Mouse (Mus musculus): ENCODE measurements at regions not wholly inside any gene's neighbourhood (a gene's known extent, or its start where the extent isn't known, plus 50 kb on each side); places are given as distances from the start of the nearest gene placed in this dataset.
"Not testable (repeated sequence)": the region's sequence is repeated elsewhere in the genome, so short reads cannot be mapped to it uniquely, and the experiment has no call there.

DNA sequence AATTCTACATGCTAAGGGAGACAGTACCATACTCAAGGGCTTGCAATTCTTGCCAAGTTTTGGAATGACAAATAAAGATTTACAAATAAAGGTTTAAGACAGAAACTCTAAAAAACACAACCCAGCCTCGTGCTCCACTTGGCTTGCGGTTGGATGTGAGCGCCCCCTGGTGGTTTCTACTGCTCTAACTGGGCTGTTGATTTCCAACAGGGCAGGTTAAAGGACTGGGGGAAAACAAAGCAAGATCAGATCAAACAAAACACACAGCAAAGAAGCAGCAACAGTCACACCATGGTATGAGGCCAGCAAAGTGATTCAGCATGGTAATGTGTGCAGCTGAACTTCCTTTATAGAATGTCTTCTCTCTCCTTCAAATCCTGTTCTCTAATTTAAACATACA lies 339.2 kb downstream of the Adam3 start:
- peak; percentile 48 for DNase-seq (ENCODE audit: low spot score)

DNA sequence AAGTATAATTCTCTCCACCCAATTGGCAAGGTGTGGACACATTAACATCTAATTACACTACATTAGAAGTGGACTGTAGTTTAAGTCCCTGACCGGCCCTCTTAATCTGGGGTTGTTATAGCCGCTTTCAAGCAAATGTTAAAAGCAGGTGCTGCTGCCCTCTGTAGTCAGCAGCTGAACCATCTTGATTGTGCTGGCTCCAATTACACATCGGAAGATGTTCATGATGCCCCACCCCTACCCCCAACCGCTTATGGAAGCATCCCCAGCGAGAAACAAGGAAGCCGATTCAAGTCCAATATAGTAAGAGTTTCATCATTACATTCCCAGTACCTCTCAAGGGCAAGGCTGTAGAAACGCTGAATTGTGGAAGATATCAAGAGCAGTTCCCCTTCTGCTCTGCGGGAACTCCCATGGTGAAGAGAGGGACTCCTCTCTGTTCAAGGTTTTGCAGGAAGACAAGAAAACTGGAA lies 341.7 kb downstream of the Adam3 start:
- no peak for DNase-seq (ENCODE audit: low spot score)

DNA sequence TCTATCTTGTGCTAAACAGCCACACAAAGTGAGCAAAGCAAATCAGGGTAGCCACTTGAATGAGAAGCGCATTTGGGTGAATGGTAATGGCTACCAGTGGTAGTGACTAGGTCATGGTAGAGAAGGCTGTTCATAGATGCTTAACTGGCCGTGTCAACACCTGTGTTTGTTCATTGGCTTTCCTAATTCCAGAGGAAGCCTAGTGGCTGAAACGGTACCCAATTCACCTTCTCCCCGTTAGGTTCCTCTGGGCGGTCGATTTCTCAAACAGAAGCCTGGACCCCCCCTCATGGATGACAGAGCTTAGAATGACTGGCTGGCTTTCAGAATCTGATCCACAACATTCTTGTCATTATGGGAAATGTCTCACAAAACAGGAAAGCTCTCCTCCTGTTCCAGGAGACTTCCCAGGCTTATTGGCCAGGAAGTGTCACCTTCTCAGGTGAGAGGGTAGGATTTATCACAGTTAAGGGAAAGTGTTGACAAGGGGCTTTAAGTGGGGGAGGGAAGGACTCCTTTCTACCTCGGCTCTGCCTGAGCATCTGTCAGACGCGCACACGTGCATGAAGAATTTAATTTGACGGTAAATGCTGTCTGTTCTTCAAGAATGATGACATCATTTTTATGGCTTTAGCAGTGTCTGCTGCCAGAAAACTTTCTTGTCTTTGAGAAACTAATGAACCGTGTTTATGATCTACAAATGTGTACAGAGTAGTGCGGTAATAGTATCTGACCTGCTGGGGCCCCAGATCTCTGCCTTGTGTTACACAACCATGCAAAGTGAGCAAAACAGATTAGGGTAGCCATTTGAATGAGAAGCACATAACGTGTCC lies 342.3 kb downstream of the Adam3 start:
- DNase-seq (ENCODE audit: low spot score): no peak

DNA sequence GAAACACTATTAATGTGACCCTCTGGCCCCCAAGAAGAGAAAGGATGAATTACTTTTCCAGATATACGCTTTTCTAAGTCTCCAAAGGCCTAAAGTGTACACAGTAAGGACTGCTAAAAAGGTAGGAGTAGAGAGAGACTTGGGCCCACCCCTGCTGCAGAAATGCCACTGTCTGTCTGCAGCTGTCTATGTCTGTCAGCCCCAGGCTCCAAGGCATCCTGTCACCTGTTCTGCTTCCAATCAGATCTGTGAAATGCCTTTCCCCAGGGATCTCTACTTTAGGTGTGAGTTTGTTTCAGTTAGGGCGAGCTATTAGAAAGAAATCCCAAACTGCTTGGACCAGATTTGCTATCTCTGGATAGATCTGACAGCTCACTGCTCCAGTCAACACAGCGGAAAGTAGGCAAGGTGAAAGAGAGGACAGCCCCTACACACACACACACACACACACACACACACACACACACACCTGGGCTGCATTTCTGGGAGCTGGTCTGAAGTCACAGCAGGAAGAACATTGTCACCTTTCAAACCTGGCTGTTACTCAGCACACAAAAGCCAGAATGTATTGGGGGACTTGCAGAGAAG lies 343.9 kb downstream of the Adam3 start:
- no peak for DNase-seq (ENCODE audit: low spot score)

DNA sequence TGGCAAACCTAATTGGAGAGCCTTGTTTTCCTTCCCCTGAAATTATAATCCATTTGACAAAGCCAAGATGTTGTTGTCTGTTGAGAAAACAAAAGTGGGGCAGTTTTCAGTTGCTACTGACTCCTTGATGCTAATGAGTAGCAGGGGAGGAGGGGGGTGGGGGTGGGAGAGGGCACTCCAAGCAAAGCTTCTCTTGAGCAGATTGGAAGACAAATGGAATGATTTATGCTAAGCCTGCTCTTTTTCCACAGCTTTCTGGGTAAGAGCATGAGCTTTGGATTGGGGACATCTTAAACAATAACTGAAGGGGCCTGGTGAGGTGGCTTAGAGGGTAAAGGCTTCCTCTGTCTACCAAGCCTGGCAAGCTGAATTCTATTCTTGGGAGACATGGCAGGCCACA lies 347.6 kb downstream of the Adam3 start:
- DNase-seq (ENCODE audit: low spot score): no peak

DNA sequence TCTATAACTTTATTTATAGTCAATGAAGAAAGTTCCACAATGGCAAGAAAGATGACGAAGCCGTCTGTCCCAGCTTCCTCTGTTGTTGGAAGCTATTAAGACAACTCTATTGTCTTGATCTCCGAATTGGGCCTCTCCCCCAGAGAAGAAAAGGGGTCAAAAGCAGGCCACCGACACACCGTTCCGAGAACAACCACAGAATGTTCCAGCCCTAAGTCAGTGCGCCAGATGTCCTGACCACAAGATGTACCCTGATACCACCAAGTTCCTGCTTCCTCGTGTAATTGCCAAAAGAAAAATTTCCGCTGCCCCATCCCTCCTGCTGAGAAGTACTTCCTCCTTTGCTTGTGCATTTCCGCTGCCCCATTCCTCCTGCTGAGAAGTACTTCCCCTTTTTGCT lies 348.8 kb downstream of the Adam3 start:
- DNase-seq (ENCODE audit: low spot score): not testable (repeated sequence)

DNA sequence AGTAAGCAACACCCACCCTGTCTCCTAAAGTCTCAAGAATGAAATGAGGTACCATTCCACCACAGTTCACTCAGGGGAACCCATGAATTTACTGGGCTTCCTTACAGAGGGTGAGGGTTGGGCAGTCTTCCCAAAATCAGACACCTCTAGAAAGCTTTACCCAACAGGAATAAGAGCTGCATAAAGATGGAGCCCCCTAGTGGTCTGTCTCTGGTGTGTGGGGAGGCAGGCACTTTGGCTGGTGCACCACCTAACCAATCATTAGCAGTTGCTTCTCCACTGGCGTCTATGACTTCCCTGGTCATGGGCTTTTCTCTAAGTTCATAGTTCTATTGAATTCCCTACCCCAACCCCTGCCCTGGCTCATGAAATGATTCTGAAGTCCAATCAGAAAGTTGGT lies 351.1 kb downstream of the Adam3 start:
- no peak for DNase-seq (ENCODE audit: low spot score)

DNA sequence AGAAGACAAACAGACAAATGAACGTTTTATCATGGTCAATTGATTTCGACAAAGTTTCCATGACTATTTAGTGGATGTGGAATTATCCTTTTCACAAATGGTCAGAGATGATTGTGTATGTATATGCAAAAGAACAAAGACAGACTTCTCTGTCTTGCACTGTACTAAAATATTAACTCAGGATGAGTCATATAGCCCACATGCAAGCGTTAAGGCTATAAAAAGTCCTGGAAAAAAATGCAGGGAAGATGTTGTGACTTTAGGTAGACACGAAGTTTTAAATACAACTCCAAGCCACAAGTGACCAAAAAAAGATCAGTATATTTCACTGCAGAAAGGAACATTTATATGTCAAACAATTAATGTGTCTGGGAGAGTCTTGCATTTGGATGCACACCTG lies 353.6 kb downstream of the Adam3 start:
- DNase-seq (ENCODE audit: low spot score): no peak

DNA sequence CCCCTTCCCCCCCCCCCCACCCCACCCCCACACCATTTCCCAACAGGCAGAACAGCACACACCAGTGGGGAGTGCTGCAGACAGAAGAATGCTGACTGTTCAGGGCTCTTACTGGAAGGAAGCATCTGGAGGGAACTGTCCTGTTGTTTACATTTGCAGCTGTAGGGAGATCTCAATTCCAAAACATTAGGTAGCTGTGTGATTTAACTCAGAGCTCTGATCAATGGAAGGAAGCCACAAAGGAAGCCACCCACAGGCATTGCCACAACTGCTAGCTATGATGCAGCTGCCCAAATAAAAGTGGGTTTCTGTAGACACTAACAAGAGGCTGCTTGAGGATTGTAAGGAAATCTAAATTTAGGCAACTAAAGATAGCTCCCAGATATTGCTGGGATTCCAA lies 359.7 kb downstream of the Adam3 start:
- no peak for DNase-seq (ENCODE audit: low spot score)

DNA sequence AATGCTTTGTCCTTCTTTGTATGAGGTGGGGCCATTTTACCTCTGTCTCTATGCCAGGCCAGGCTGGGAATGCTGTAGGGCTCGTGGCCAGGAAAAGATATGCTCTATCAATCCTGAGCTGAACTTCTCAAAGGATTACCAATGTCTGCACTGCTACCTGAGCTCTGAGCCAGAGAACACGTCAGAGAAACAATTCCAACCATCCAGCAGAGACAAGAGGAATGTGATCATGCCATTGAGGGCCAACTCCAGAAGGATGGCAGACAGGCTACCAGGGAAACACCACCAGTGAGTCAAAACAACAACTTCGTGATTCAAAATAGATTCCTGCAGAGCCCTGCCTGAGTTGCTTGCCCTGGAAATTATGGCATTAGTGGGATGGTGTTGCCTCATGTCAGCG lies 361.0 kb downstream of the Adam3 start:
- no peak for DNase-seq (ENCODE audit: low spot score)

DNA sequence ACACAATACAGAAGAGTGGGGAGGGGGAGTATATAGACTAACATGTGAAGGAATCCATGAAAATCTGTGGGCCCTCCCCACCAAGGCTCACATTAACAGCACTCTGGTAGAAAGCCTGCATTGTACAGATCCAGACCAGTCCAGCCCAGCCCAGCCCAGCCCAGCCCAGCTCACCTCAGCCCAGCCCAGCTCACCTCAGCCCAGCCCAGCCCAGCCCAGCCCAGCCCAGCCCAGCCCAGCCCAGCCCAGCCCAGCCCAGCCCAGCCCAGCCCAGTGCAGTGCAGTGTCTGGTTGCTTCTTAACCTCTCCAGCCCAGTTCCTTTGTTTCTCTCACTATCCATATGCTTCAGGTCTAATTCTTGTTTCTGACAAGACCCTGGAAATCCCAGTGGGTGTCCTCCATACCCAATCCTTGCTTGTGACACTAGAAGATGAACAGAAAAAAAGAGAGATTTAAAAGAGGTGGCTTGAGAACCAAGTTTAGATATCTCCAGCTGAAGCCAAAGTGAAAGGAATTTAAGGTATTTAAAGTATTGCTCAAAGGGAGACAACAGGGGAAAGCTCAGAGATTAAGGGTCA lies 366.5 kb downstream of the Adam3 start:
- DNase-seq (ENCODE audit: low spot score): no peak

DNA sequence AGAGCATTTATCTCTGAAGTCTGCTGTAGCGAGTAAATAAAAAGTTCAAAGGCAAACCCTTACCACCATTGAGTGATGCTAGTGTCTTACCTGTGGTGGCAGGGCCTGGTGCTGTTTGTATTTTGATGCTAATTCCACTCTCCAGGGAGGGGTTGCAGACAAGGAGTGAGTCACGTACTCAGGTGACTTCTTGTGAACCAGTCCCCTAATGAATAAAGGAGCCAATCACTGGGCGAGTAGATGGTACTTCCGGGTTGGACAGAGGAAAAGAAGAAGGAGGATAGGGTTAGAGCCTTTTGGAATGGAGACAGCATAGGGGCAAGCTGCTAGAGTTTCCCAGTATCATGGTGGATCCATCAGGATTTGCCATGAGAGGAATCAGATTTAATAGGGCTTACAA lies 370.5 kb downstream of the Adam3 start:
- no peak for DNase-seq (ENCODE audit: low spot score)

DNA sequence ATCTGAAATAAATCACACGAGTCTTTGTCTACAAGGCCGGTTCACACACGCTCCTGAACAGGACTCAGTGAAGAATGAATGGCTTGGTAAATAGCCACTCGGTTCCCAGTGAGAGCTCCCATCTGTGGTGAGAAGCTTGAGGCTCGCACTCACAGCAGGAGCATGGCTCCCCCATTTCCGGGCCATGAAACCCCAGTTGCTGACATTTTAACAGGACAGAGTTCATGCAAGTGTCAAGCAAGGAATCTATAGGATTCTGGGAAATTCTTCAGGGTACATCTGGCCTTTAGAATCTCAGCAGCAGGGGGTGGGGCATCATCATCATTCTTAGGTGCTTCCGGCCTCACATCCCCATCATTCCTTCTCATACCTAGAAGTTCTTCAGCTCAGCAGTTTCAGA lies 371.8 kb downstream of the Adam3 start:
- no peak for DNase-seq (ENCODE audit: low spot score)

DNA sequence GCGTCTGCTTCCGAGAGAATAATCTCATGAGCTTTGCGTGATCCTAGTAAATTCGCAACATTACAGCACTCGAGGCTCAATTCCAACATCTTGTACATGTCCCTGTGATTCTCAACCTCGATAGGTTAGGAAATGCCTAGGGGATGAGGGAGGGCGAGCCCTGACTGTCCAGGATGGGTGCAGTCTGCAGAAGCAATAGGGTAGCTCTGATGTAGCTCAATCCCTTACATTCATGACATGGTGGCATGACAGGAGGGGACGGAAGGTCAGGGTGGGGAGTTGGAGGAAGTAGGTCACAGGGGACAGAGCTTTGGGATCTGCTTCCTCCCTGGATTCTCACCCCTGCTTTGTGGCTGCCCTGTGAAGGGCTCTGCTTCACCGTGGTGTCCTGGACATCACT lies 373.3 kb downstream of the Adam3 start:
- DNase-seq (ENCODE audit: low spot score): no peak

DNA sequence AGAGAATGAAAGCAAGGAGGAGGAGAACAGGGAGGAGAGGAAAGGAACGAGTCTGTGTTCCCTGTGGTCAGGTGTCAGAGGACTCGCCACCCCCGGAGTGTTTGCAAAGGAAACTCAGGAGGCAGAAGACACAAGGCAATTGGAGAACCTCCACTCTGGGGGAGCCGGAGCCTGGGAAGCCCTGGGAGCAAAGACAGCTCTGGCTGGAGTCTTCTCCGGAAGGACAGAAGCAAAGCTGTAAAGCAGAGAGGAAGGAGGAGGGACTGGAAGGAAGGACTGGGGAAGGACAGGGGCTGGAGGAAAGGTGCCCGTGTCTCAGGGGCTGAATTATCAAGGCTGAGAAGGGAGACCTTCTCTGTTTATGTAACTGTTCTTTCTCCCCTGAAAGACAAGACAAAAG lies 373.9 kb downstream of the Adam3 start:
- DNase-seq (ENCODE audit: low spot score): no peak

DNA sequence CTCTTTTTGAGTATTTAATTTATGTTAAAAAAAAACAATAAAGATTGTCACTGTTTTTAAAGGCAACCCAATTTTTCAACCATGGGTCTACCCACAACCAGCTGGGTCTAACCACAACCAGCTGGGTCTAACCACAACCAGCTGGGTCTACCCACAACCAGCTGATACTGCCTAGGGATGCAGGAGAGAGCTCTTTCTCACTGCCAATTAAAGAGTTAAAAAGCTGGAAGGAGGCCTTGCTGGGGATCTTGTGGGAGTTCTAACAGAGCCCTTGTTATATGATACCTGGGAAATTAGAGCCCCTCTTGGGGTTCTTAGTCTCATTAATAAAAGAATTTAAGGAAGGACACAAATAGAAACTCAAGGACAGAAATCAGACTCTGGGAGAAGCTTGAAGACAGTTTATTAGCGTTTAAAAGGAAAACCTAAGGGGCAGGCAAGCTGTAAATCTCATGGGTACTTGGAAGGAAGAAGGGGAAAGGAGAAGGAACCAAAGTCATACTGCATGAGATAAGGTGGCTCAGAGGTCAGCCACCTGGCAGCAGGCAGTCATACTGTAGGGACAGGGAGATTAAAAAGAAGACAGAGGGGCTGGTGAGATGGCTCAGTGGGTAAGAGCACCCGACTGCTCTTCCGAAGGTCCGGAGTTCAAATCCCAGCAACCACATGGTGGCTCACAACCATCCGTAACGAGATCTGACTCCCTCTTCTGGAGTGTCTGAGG lies 379.1 kb downstream of the Adam3 start:
- no peak for DNase-seq (ENCODE audit: low spot score)

DNA sequence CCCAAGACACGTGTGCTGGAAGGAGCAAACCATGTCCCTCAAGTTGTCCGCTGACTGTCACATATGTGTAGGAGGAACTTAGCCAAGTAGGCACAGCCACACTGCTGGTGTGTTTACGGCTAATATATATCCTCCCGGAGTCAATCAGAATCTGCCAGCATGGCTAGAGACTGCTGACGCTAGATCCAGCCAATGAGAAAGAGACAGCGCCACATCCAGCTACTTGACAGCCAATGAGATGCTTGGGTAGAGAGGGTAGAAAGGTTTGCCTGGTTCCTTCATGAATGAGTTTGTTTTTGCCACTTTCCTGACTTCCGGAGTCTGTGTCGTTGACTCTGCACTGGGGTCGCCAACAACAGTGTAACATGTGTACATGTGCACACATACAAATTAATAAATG lies 387.0 kb downstream of the Adam3 start:
- DNase-seq (ENCODE audit: low spot score): no peak

DNA sequence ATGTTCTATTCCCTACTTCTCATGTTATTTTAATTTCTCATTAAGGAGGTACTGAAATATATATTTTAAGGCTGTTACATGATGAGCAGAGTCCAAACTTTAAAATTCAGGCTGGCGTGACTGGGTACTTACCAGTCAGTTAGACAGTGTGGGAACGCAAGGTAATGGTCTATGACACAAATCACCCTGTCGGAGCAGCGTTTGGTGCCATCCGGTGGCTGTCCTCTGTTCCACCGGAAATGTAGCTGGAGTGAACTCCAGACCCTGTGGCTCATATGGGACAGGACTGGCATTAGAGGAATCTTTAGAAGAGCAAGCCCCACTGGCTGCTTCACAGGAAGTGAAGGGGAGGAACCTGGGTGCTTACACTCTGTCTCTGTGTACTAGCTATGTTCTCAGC lies 388.0 kb downstream of the Adam3 start:
- DNase-seq (ENCODE audit: low spot score): no peak

DNA sequence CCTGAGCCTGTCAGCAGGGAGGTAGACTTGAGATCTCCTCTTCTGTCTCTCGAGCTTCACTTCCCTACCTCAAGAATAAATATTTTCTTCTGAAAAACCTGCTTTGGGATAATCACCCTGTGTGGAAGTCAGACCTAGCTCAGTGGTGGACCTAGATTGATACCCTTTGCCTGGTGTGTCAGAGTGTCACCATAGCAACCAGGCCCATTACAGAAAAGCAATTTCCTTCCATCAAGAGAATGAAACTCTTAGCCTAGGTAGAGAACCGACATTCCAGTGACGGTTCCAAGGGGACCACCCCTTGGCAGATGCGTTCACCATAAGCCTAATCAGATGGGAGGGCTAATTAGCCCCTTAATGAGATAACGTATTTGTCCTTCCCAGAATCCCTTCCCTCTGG lies 389.9 kb downstream of the Adam3 start:
- no peak for DNase-seq (ENCODE audit: low spot score)

DNA sequence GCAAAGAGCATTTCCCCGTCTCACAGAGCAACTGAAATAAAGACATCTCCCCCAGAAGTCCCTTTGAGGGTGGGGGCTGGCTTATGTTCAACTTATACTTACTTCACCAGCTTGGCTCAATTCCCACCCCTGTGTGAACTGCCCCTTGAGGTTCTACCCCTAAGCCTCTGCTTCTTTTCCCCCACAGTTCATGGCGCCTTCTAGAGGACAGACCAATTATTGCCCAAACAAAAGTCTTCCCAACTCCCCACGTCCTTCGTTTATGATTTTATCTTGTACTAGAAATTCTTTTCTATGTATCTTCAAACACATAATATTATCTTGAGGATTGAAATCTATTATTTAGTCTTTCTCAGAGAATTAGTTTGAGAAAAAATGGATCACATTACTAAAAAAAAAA lies 391.9 kb downstream of the Adam3 start:
- no peak for DNase-seq (ENCODE audit: low spot score)

DNA sequence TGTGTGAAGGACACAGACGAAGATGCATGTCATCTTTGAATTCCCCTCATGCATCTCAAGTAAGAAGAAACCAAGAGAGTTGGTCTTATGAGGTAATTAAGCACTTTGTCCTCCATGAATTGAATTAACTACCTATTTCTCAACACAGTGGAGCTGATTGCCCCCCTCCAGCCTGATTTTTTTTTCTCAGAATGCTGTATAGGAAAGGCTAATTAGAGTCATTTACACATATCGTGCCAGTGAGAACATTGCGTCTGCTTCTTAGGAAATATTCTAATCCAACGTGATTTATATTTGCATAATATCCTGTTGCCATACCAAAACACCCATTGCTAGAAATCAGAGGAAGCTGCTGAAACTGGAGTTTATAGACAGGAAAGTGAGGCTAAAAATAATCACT lies 414.8 kb downstream of the Adam3 start:
- no peak for DNase-seq (ENCODE audit: low spot score)

DNA sequence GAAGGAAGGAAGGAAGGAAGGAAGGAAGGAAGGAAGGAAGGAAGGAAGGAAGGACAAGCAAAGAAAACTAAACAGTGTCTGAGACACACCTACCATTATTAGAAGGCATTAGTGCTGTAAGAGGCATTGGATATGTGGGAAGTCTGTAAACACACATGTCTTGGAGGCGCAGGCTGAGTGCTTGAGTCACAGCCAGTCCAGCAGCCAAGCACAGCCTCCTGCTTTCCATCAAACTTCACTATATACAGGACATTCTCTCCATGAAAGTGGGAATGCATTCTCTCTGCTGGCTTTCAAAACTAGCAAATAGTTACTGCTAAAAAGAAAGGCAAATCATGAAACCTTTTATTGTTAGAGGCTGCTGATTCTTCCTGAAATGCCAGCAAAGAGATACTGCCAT lies 431.1 kb downstream of the Adam3 start:
- no peak for DNase-seq (ENCODE audit: low spot score)

DNA sequence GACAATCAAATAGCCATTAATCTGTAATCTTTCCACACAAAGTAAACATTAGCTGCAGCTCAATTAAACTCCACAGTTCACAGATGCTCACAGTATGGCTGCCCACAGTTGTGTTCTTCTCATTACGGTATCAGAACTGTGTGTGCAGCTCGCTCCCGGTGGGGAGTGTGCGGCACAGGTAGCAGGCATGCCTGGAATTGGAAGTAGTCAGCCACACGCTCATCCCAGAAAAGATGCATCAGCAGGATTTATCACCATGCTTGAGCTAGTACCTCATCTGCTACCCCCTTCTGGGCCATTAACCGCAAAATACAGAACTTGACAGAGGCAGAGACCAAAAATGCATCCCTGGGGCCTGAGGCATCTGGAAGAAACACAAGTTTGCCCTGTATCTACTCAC lies 437.8 kb downstream of the Adam3 start:
- no peak for DNase-seq (ENCODE audit: low spot score)
